Comparison of ENCODE assay signal across 16 mouse cellular contexts in genomic region chr4:133874865-133875517, GRCm38 (mm10). TPM values are rescaled to one million over a fixed set of nuclear protein-coding genes. Genes with fewer than 3 reads are reported as not detected.
DNase-seq lines count a peak whose midpoint lies in the region; ATAC-seq and TF ChIP-seq lines count a peak whose summit lies in the region.
"Had no signal": no experiment of that assay in that cellular context is flagged by ENCODE, and none has a peak within 500 bp of the region (broad histone marks: within the 10 kb centered on the region; RNA-seq: fewer than 3 reads in every experiment).

No protein-coding gene starts in this region.

- no peak for DNase-seq in heart, embryonic 10.5 days (ENCODE audit: low spot score)
- no peak for DNase-seq in heart, postnatal 14 days
- peak; percentile 48 to 74 for DNase-seq in spleen, postnatal 4 days (ENCODE audit: low spot score in 2 of 2)
- no peak for DNase-seq in spleen, adult 18-20 months
- DNase-seq in liver, embryonic 13.5 days: no peak
- DNase-seq in layer of hippocampus, adult 2 months (ENCODE audit: low spot score in 2 of 2): no peak
- no peak for DNase-seq in right cerebral cortex, postnatal 10 days (ENCODE audit: low spot score in 2 of 2)
- DNase-seq in left cerebral cortex, adult 9 months (ENCODE audit: low spot score in 2 of 2): no peak
- DNase-seq: cerebellum, adult 11-12 months; lung, postnatal 14 days; right cerebral cortex, postnatal 4 days had no signal

- peaks cover 74% of the 10 kb centered on the region for H3K4me1 ChIP-seq in heart, embryonic 10.5 days
- H3K4me1 ChIP-seq in liver, embryonic 13.5 days (replicated peaks): peaks cover 97% of the 10 kb centered on the region

- H3K36me3 ChIP-seq in heart, embryonic 10.5 days: peaks cover 20% of the 10 kb centered on the region; the same call in 1 of the 2 replicates
- H3K36me3 ChIP-seq in liver, embryonic 13.5 days: peaks cover 21% of the 10 kb centered on the region

- H3K4me2 ChIP-seq in liver, embryonic 13.5 days: peak overlapping the region; percentile 76
- H3K4me2 ChIP-seq: embryonic facial prominence, embryonic 12.5 days had no signal

- H3K4me3 ChIP-seq in heart, embryonic 10.5 days: 0 out of 2 replicates have a peak overlapping the region, but pooled peaks have one; percentile 12
- H3K4me3 ChIP-seq in liver, embryonic 13.5 days (replicated peaks): peak overlapping the region; percentile 67; the same call in 1 of the 2 replicates
- H3K4me3 ChIP-seq in layer of hippocampus, adult 2 months: no peak overlapping the region
- H3K4me3 ChIP-seq: embryonic facial prominence, embryonic 12.5 days; limb, embryonic 10.5 days had no signal

- intact Hi-C loops in heart, postnatal 14 days (cut with DNase I): no loop called here

- no peaks in the 10 kb centered on the region for H3K27me3 ChIP-seq in heart, embryonic 10.5 days (ENCODE audit: insufficient read depth, poor library complexity, severe bottlenecking)
- H3K27me3 ChIP-seq in liver, embryonic 13.5 days: no peaks in the 10 kb centered on the region
- H3K27me3 ChIP-seq: embryonic facial prominence, embryonic 12.5 days; Patski had no signal

- ATAC-seq in liver, embryonic 13.5 days (ENCODE audit: low read depth): no peak
- ATAC-seq: forebrain, embryonic 16.5 days; hindbrain, postnatal 0 days; Patski had no signal

- H3K9me3 ChIP-seq in heart, embryonic 10.5 days: no peaks in the 10 kb centered on the region
- H3K9me3 ChIP-seq in liver, embryonic 13.5 days (replicated peaks): no peaks in the 10 kb centered on the region
- H3K9me3 ChIP-seq: embryonic facial prominence, embryonic 12.5 days; limb, embryonic 10.5 days had no signal

- no peak for TF ChIP-seq CTCF in layer of hippocampus, adult 2 months (conservative IDR thresholded peaks at IDR 0.05)

- WGBS in heart, embryonic 10.5 days: 40% methylated on average over 13 of the region's 13 CpGs
- WGBS in liver, embryonic 13.5 days (ENCODE audit: insufficient replicate concordance): 14% methylated on average over 13 of the region's 13 CpGs

- peak overlapping the region; percentile 78 for H3K27ac ChIP-seq in heart, embryonic 10.5 days
- H3K27ac ChIP-seq in liver, embryonic 13.5 days: peak overlapping the region; percentile 95
- H3K27ac ChIP-seq in layer of hippocampus, adult 2 months: no peak overlapping the region
- H3K27ac ChIP-seq: embryonic facial prominence, embryonic 12.5 days; hindbrain, postnatal 0 days; limb, embryonic 10.5 days had no signal

- peak overlapping the region; percentile 77 for H3K9ac ChIP-seq in liver, embryonic 13.5 days
- H3K9ac ChIP-seq: embryonic facial prominence, embryonic 12.5 days had no signal

RNA-seq across cellular contexts. Expression of gene Rps6ka1, which starts 12.6 kb away (rescaled TPM):
- polyA plus RNA-seq in heart, embryonic 10.5 days (2016; fragmentation: Nextera tagmentation; extraction: Ambion mirVana): 31.1 and 39.9 TPM in 2 replicates
- total RNA-seq in heart, postnatal 14 days (2021): 1 to 10 TPM; 7.4 to 9.3 TPM
- 50.3 and 54.2 TPM in 2 replicates for polyA plus RNA-seq in liver, embryonic 13.5 days (2015; fragmentation: Nextera tagmentation; extraction: Ambion mirVana)
- total RNA-seq in layer of hippocampus, adult 2 months (2021): 10 to 100 TPM in 1 of 2 experiments, 1 to 10 TPM in 1; 8.6 to 11.9 TPM

Comparison
In these comparisons a context has a peak if more than half of its experiments do, and no peak if none do; other contexts are left out.
1. DNase-seq: peak in spleen, postnatal 4 days (2 of 2); none in heart, embryonic 10.5 days (single experiment), heart, postnatal 14 days (0 of 2), spleen, adult 18-20 months (0 of 2), liver, embryonic 13.5 days (single experiment), layer of hippocampus, adult 2 months (0 of 2), right cerebral cortex, postnatal 10 days (0 of 2) and left cerebral cortex, adult 9 months (0 of 2).